Mouse (Mus musculus): ENCODE results near the gene Ttc28. TPM values are rescaled to one million over a fixed set of nuclear protein-coding genes. Genes with fewer than 3 reads are reported as not detected.

Gene Ttc28
- total RNA-seq, 1 experiment: 5.8 TPM

DNA sequence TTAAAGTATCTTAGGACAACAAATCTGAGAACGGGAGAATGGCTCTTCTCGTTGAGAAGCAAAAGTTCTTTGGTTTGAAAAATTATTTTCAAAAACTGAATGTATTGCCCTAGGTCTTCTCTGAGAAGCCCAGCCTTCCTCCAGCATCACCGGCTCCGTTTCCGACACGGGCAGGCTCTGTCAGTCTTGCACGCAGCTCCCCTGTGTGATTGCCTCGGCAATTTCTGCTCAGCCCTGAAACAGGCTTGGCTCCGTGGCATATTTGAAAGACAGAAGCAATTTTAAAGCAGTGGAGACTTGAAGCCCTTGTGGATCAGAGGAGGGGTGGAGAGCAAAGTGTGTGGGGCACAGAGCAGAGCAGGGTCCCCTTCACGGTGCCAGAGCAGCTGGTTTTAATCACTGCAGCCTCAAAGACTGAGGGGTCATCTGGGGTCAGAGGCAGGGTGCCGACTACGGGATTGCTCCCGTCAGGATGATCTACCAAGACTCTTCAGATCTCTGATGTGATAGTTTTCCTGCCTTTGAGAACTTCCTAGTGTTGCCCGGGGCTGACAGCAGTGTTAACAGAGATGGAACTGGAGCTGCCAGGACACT, 363.9 kb downstream of the Ttc28 start:
- H3K9me3 ChIP-seq (ENCODE audit: control insufficient read depth, insufficient read depth, low read depth, low read length): no peaks in the 10 kb centered on the region
- TF ChIP-seq MAFK (IDR thresholded peaks at IDR 0.05; ENCODE audit: insufficient read depth, low read depth, low read length) (no peak), CHD2 (IDR thresholded peaks at IDR 0.05; ENCODE audit: low read depth, low read length) (no peak)
- no peak for DNase-seq (ENCODE audit: low read depth, low spot score)
- H3K27ac ChIP-seq (ENCODE audit: insufficient read depth, low read depth, low read length, poor library complexity, severe bottlenecking): no peak overlapping the region
- no peak overlapping the region for H3K9ac ChIP-seq (ENCODE audit: insufficient read depth, low read depth, low read length, poor library complexity, severe bottlenecking)
- H3K36me3 ChIP-seq (ENCODE audit: control insufficient read depth, insufficient read depth, low read length, poor library complexity, severe bottlenecking): no peaks in the 10 kb centered on the region
- in situ Hi-C loops (cut with MboI; ENCODE audit: low sequenced_read_pairs in 2 of 2, unreplicated experiment in 2 of 2): no loop called here
- H3K4me3 ChIP-seq (ENCODE audit: insufficient read depth in 1 of 2, low read depth in 1 of 2, low read length in 2 of 2, poor library complexity in 1 of 2, severe bottlenecking in 1 of 2): no peak overlapping the region
- peaks cover 0 to 3% of the 10 kb centered on the region in 2 experiments; a peak in 1 of 4 replicates for H3K4me1 ChIP-seq (ENCODE audit: control insufficient read depth in 2 of 2, insufficient read depth in 2 of 2, low read length in 2 of 2, poor library complexity in 1 of 2)

- Histone ChIP-seq H3K9me3 (ENCODE audit: control insufficient read depth, insufficient read depth, low read depth, low read length) (no peaks in the 10 kb centered on the region), H3K27ac (ENCODE audit: insufficient read depth, low read depth, low read length, poor library complexity, severe bottlenecking) (no peak overlapping the region)
Observed at GRCm38 (mm10) chr5:111244061-111244460, 364.5 kb downstream of the Ttc28 start.

DNA sequence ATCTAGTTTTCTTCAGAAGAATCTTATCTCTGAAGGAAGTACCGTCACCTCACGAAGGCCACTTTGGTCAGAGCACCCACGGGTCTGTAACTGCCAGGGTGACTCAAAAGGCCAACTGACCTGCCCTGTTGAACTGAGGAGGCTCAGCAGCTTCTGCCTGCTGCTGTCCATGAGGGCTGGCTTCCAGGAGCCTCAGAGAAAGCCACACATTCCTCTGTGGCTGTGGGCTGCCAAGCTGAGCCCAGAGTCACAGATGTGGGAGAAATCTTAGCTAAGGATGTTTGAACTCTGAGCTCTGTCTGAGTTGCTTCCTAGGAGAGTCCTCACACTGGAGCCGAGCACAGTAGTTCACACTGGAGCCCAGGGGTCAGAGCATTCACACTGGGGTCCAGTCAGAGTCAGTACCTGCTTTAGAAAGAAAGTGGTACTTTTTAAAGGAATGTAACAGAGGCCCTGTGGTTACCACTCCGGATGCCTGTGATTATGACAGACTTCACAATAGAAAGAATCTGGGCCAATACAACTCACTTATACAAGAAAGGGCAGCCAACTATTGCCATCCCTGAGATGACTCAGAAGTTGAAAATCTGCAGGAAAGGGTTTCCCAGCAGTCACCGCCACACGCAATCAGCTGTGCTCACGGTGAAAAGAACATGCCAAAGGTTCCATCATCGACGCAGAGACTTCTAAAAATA, 368.1 kb downstream of the Ttc28 start:
- DNase-seq (ENCODE audit: low read depth, low spot score): no peak
- TF ChIP-seq MAFK (IDR thresholded peaks at IDR 0.05; ENCODE audit: insufficient read depth, low read depth, low read length): no peak
- no peak overlapping the region for H3K9ac ChIP-seq (ENCODE audit: insufficient read depth, low read depth, low read length, poor library complexity, severe bottlenecking)
- no peak overlapping the region for H3K27ac ChIP-seq (ENCODE audit: insufficient read depth, low read depth, low read length, poor library complexity, severe bottlenecking)
- no peaks in the 10 kb centered on the region for H3K9me3 ChIP-seq (ENCODE audit: control insufficient read depth, insufficient read depth, low read depth, low read length)
- in situ Hi-C loops (cut with MboI; ENCODE audit: low sequenced_read_pairs in 2 of 2, unreplicated experiment in 2 of 2): no loop called here
- no peaks in the 10 kb centered on the region; a peak in 1 of 4 replicates for H3K4me1 ChIP-seq (ENCODE audit: control insufficient read depth in 2 of 2, insufficient read depth in 2 of 2, low read length in 2 of 2, poor library complexity in 1 of 2)
- no peaks in the 10 kb centered on the region for H3K36me3 ChIP-seq (ENCODE audit: control insufficient read depth, insufficient read depth, low read length, poor library complexity, severe bottlenecking)
- no peak overlapping the region for H3K4me3 ChIP-seq (ENCODE audit: insufficient read depth in 1 of 2, low read depth in 1 of 2, low read length in 2 of 2, poor library complexity in 1 of 2, severe bottlenecking in 1 of 2)

More at GRCm38 (mm10) chr5:111244061-111244460, 364.5 kb downstream of the Ttc28 start:
- TF ChIP-seq CHD2 (IDR thresholded peaks at IDR 0.05; ENCODE audit: low read depth, low read length) (no peak), MAFK (IDR thresholded peaks at IDR 0.05; ENCODE audit: insufficient read depth, low read depth, low read length) (no peak), HCFC1 (IDR thresholded peaks at IDR 0.05; ENCODE audit: borderline replicate concordance, insufficient read depth, low read length) (no peak), ZNF384 (IDR thresholded peaks at IDR 0.05; ENCODE audit: low read depth, low read length) (no peak), ZC3H11A (IDR thresholded peaks at IDR 0.05; ENCODE audit: borderline replicate concordance, low read depth, low read length) (no peak)
- Histone ChIP-seq H3K36me3 (ENCODE audit: control insufficient read depth, insufficient read depth, low read length, poor library complexity, severe bottlenecking) (no peaks in the 10 kb centered on the region), H3K9ac (ENCODE audit: insufficient read depth, low read depth, low read length, poor library complexity, severe bottlenecking) (no peak overlapping the region), H3K4me3 (ENCODE audit: insufficient read depth in 1 of 2, low read depth in 1 of 2, low read length in 2 of 2, poor library complexity in 1 of 2, severe bottlenecking in 1 of 2) (no peak overlapping the region), H3K4me1 (ENCODE audit: control insufficient read depth in 2 of 2, insufficient read depth in 2 of 2, low read length in 2 of 2, poor library complexity in 1 of 2) (peaks cover 0 to 3% of the 10 kb centered on the region in 2 experiments; a peak in 1 of 4 replicates)
- in situ Hi-C loops (cut with MboI; ENCODE audit: low sequenced_read_pairs in 2 of 2, unreplicated experiment in 2 of 2): no loop called here
- no peak for DNase-seq (ENCODE audit: low read depth, low spot score)

DNA sequence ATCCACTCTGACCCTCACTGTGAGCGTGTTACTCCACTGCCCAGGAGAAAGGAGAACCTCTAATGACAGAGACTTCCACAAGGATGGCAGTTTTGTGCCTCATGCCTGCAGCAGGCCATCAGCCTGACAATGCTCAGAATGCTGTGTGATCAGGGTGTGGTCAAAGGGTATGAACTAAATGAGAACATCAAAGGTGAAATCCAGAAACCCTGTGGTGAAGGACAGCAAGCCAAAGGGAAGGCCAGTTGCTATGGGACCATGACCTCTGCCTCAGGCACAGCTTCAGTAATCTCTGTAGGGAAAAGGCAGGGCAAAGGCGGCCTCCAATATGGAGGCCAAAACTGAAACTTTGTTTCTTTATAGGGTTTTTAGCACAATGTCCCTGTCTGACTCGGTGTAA, 372.5 kb downstream of the Ttc28 start:
- Histone ChIP-seq H3K4me1 (ENCODE audit: control insufficient read depth in 2 of 2, insufficient read depth in 2 of 2, low read length in 2 of 2, poor library complexity in 1 of 2) (no peaks in the 10 kb centered on the region; a peak in 1 of 4 replicates), H3K27ac (ENCODE audit: insufficient read depth, low read depth, low read length, poor library complexity, severe bottlenecking) (no peak overlapping the region), H3K9me3 (ENCODE audit: control insufficient read depth, insufficient read depth, low read depth, low read length) (no peaks in the 10 kb centered on the region), H3K9ac (ENCODE audit: insufficient read depth, low read depth, low read length, poor library complexity, severe bottlenecking) (no peak overlapping the region), H3K4me3 (ENCODE audit: insufficient read depth in 1 of 2, low read depth in 1 of 2, low read length in 2 of 2, poor library complexity in 1 of 2, severe bottlenecking in 1 of 2) (no peak overlapping the region), H3K36me3 (ENCODE audit: control insufficient read depth, insufficient read depth, low read length, poor library complexity, severe bottlenecking) (no peaks in the 10 kb centered on the region)
- in situ Hi-C loops (cut with MboI; ENCODE audit: low sequenced_read_pairs in 2 of 2, unreplicated experiment in 2 of 2): no loop called here
- DNase-seq (ENCODE audit: low read depth, low spot score): no peak
- TF ChIP-seq HCFC1 (IDR thresholded peaks at IDR 0.05; ENCODE audit: borderline replicate concordance, insufficient read depth, low read length): no peak
- no peak for TF ChIP-seq ZNF384 (IDR thresholded peaks at IDR 0.05; ENCODE audit: low read depth, low read length)
- TF ChIP-seq CHD2 (IDR thresholded peaks at IDR 0.05; ENCODE audit: low read depth, low read length): no peak
- no peak for TF ChIP-seq MAFK (IDR thresholded peaks at IDR 0.05; ENCODE audit: insufficient read depth, low read depth, low read length)
- TF ChIP-seq ZC3H11A (IDR thresholded peaks at IDR 0.05; ENCODE audit: borderline replicate concordance, low read depth, low read length): no peak

- H3K4me3 ChIP-seq (ENCODE audit: insufficient read depth in 1 of 2, low read depth in 1 of 2, low read length in 2 of 2, poor library complexity in 1 of 2, severe bottlenecking in 1 of 2): no peak overlapping the region
- no peaks in the 10 kb centered on the region; a peak in 1 of 4 replicates for H3K4me1 ChIP-seq (ENCODE audit: control insufficient read depth in 2 of 2, insufficient read depth in 2 of 2, low read length in 2 of 2, poor library complexity in 1 of 2)
- no peaks in the 10 kb centered on the region for H3K9me3 ChIP-seq (ENCODE audit: control insufficient read depth, insufficient read depth, low read depth, low read length)
- H3K27ac ChIP-seq (ENCODE audit: insufficient read depth, low read depth, low read length, poor library complexity, severe bottlenecking): no peak overlapping the region
- no peak for DNase-seq (ENCODE audit: low read depth, low spot score)
- TF ChIP-seq ZC3H11A (IDR thresholded peaks at IDR 0.05; ENCODE audit: borderline replicate concordance, low read depth, low read length) (no peak), HCFC1 (IDR thresholded peaks at IDR 0.05; ENCODE audit: borderline replicate concordance, insufficient read depth, low read length) (no peak), ZNF384 (IDR thresholded peaks at IDR 0.05; ENCODE audit: low read depth, low read length) (no peak), CHD2 (IDR thresholded peaks at IDR 0.05; ENCODE audit: low read depth, low read length) (no peak), MAFK (IDR thresholded peaks at IDR 0.05; ENCODE audit: insufficient read depth, low read depth, low read length) (no peak)
- H3K9ac ChIP-seq (ENCODE audit: insufficient read depth, low read depth, low read length, poor library complexity, severe bottlenecking): no peak overlapping the region
- H3K36me3 ChIP-seq (ENCODE audit: control insufficient read depth, insufficient read depth, low read length, poor library complexity, severe bottlenecking): no peaks in the 10 kb centered on the region
- in situ Hi-C loops (cut with MboI; ENCODE audit: low sequenced_read_pairs in 2 of 2, unreplicated experiment in 2 of 2): no loop called here
Observed at GRCm38 (mm10) chr5:111254362-111254761, 374.8 kb downstream of the Ttc28 start.
